ENCODE assay signal across 9 mouse cellular contexts in genomic region chr5:139610610-139611520, GRCm38 (mm10).
DNase-seq lines count a peak whose midpoint lies in the region; ATAC-seq and TF ChIP-seq lines count a peak whose summit lies in the region.
"Had no signal": no experiment of that assay in that cellular context is flagged by ENCODE, and none has a peak within 500 bp of the region (broad histone marks: within the 10 kb centered on the region; RNA-seq: fewer than 3 reads in every experiment).

No protein-coding gene starts in this region.

- 60% methylated on average over 28 of the region's 28 CpGs for WGBS in midbrain, embryonic 10.5 days
- 80% methylated on average over 28 of the region's 28 CpGs for WGBS in intestine, embryonic 15.5 days

- no peak for ATAC-seq in intestine, embryonic 15.5 days

- peak overlapping the region; percentile 69 for H3K27ac ChIP-seq in midbrain, embryonic 10.5 days (replicated peaks)
- no peak overlapping the region for H3K27ac ChIP-seq in intestine, embryonic 15.5 days

- H3K4me2 ChIP-seq in intestine, embryonic 15.5 days (replicated peaks) = no peak overlapping the region
- H3K4me2 ChIP-seq: heart, embryonic 12.5 days had no signal

- H3K36me3 ChIP-seq in E14TG2a.4 (ENCODE audit: insufficient read depth, low read length) = no peaks in the 10 kb centered on the region
- no peaks in the 10 kb centered on the region for H3K36me3 ChIP-seq in midbrain, embryonic 10.5 days
- no peaks in the 10 kb centered on the region for H3K36me3 ChIP-seq in intestine, embryonic 15.5 days
- H3K36me3 ChIP-seq: heart, embryonic 12.5 days had no signal

- DNase-seq in Muller cell, postnatal 12 days (ENCODE audit: inconsistent ontology term) = peak; percentile 12
- peak; percentile 55 for DNase-seq in embryo, embryonic 10.5 days (ENCODE audit: low spot score)
- DNase-seq in midbrain, embryonic 10.5 days (ENCODE audit: low spot score) = peak; percentile 56
- DNase-seq in thymus, postnatal 25 days = no peak
- no peak for DNase-seq in ovary, postnatal 36 days (ENCODE audit: low spot score)
- DNase-seq: lung, postnatal 14 days had no signal

- H3K27me3 ChIP-seq in E14TG2a.4 (ENCODE audit: insufficient read depth, low read length) = peaks cover 6% of the 10 kb centered on the region; the same call in 1 of the 2 replicates
- peaks cover 41% of the 10 kb centered on the region for H3K27me3 ChIP-seq in midbrain, embryonic 10.5 days (ENCODE audit: low read depth, poor library complexity, severe bottlenecking)
- peaks cover 5% of the 10 kb centered on the region for H3K27me3 ChIP-seq in intestine, embryonic 15.5 days (replicated peaks)

- peak overlapping the region; percentile 48 for H3K4me3 ChIP-seq in E14TG2a.4 (replicated peaks; ENCODE audit: low read length)
- H3K4me3 ChIP-seq in midbrain, embryonic 10.5 days = 0 out of 2 replicates have a peak overlapping the region, but pooled peaks have one; percentile 9
- H3K4me3 ChIP-seq in intestine, embryonic 15.5 days (replicated peaks) = no peak overlapping the region
- H3K4me3 ChIP-seq: heart, embryonic 12.5 days had no signal

- peaks cover 4% of the 10 kb centered on the region; the same call in 1 of the 2 replicates for H3K4me1 ChIP-seq in E14TG2a.4 (replicated peaks; ENCODE audit: low read depth, low read length)
- peaks cover 33% of the 10 kb centered on the region for H3K4me1 ChIP-seq in midbrain, embryonic 10.5 days
- H3K4me1 ChIP-seq in intestine, embryonic 15.5 days (replicated peaks) = no peaks in the 10 kb centered on the region
- H3K4me1 ChIP-seq: heart, embryonic 12.5 days had no signal

- peaks cover 13% of the 10 kb centered on the region for H3K9me3 ChIP-seq in E14TG2a.4 (ENCODE audit: low read length)
- no peaks in the 10 kb centered on the region for H3K9me3 ChIP-seq in midbrain, embryonic 10.5 days (replicated peaks)
- no peaks in the 10 kb centered on the region for H3K9me3 ChIP-seq in intestine, embryonic 15.5 days
- H3K9me3 ChIP-seq: heart, embryonic 12.5 days had no signal

- TF ChIP-seq CTCF in E14TG2a.4 (conservative IDR thresholded peaks at IDR 0.05; ENCODE audit: low read length) = no peak

- no peak overlapping the region for H3K9ac ChIP-seq in intestine, embryonic 15.5 days
- H3K9ac ChIP-seq: heart, embryonic 12.5 days had no signal

Comparison
In these comparisons a context has a peak if more than half of its experiments do, and no peak if none do; other contexts are left out.
1. DNase-seq: peak in Muller cell, postnatal 12 days (single experiment), embryo, embryonic 10.5 days (single experiment) and midbrain, embryonic 10.5 days (single experiment); none in thymus, postnatal 25 days (single experiment) and ovary, postnatal 36 days (single experiment).